ENCODE assay signal across 8 mouse cellular contexts in genomic region chrX:73716709-73717545, GRCm38 (mm10). TPM values are rescaled to one million over a fixed set of nuclear protein-coding genes. Genes with fewer than 3 reads are reported as not detected.
DNase-seq lines count a peak whose midpoint lies in the region; ATAC-seq and TF ChIP-seq lines count a peak whose summit lies in the region.

No protein-coding gene starts in this region.

- H3K27ac ChIP-seq in embryonic facial prominence, embryonic 12.5 days: peak overlapping the region; percentile 79
- peak overlapping the region; percentile 87 for H3K27ac ChIP-seq in heart, embryonic 16.5 days (ENCODE audit: low read length)
- H3K27ac ChIP-seq in limb, embryonic 15.5 days: peak overlapping the region; percentile 90

- H3K4me2 ChIP-seq in embryonic facial prominence, embryonic 12.5 days (replicated peaks): peak overlapping the region; percentile 59
- peak overlapping the region; percentile 76 for H3K4me2 ChIP-seq in heart, embryonic 16.5 days (ENCODE audit: low read depth, low read length)
- peak overlapping the region; percentile 52 for H3K4me2 ChIP-seq in limb, embryonic 15.5 days
- peak overlapping the region; percentile 79 for H3K4me2 ChIP-seq in myocyte (ENCODE audit: low read depth)

- H3K4me1 ChIP-seq in embryonic facial prominence, embryonic 12.5 days: peaks cover 22% of the 10 kb centered on the region
- H3K4me1 ChIP-seq in heart, embryonic 16.5 days (ENCODE audit: control insufficient read depth, insufficient read depth, low read length): peaks cover 29% of the 10 kb centered on the region
- H3K4me1 ChIP-seq in limb, embryonic 15.5 days: peaks cover 28% of the 10 kb centered on the region

- H3K79me2 ChIP-seq in myocyte (ENCODE audit: control insufficient read depth, insufficient read depth): peaks cover 12% of the 10 kb centered on the region

- DNase-seq in heart, adult 8-10 months (ENCODE audit: low spot score): peak; percentile 7
- DNase-seq in heart, adult 11 months: no peak
- peak; percentile 15 for DNase-seq in MN1 (ENCODE audit: low spot score)

- H3K27me3 ChIP-seq in embryonic facial prominence, embryonic 12.5 days: no peaks in the 10 kb centered on the region
- no peaks in the 10 kb centered on the region for H3K27me3 ChIP-seq in heart, embryonic 16.5 days (ENCODE audit: control insufficient read depth, insufficient read depth, low read length)
- H3K27me3 ChIP-seq in limb, embryonic 15.5 days: 0 out of 2 replicates have a peak, but pooled peaks cover 3% of the 10 kb centered on the region
- H3K27me3 ChIP-seq in myocyte (ENCODE audit: control insufficient read depth, insufficient read depth, insufficient read length): no peaks in the 10 kb centered on the region

- H3K36me3 ChIP-seq in embryonic facial prominence, embryonic 12.5 days: no peaks in the 10 kb centered on the region
- H3K36me3 ChIP-seq in heart, embryonic 16.5 days (ENCODE audit: control insufficient read depth, insufficient read depth): peaks cover 10% of the 10 kb centered on the region; the same call in 1 of the 2 replicates
- H3K36me3 ChIP-seq in limb, embryonic 15.5 days: no peaks in the 10 kb centered on the region
- H3K36me3 ChIP-seq in myocyte (ENCODE audit: control insufficient read depth, insufficient read depth): peaks cover 9% of the 10 kb centered on the region

- peak overlapping the region; percentile 52 for H3K4me3 ChIP-seq in embryonic facial prominence, embryonic 12.5 days
- H3K4me3 ChIP-seq in heart, embryonic 16.5 days (ENCODE audit: low read length): peak overlapping the region; percentile 65
- H3K4me3 ChIP-seq in limb, embryonic 15.5 days: peak overlapping the region; percentile 54
- peak overlapping the region; percentile 51 for H3K4me3 ChIP-seq in myocyte

- 36% methylated on average over 30 of the region's 30 CpGs for WGBS in embryonic facial prominence, embryonic 12.5 days
- WGBS in heart, embryonic 16.5 days: 29% methylated on average over 30 of the region's 30 CpGs
- 31% methylated on average over 30 of the region's 30 CpGs for WGBS in limb, embryonic 15.5 days

- peak overlapping the region; percentile 38 for H3K9ac ChIP-seq in embryonic facial prominence, embryonic 12.5 days
- H3K9ac ChIP-seq in heart, embryonic 16.5 days (ENCODE audit: low read length): peak overlapping the region; percentile 77
- 0 out of 2 replicates have a peak overlapping the region, but pooled peaks have one; percentile 10 for H3K9ac ChIP-seq in limb, embryonic 15.5 days

- no peak for TF ChIP-seq POLR2A in myocyte (IDR thresholded peaks at IDR 0.05; ENCODE audit: insufficient read length, low read depth)

- H3K9me3 ChIP-seq in embryonic facial prominence, embryonic 12.5 days: no peaks in the 10 kb centered on the region
- H3K9me3 ChIP-seq in heart, embryonic 16.5 days (replicated peaks; ENCODE audit: control insufficient read depth, low read length): no peaks in the 10 kb centered on the region
- no peaks in the 10 kb centered on the region for H3K9me3 ChIP-seq in limb, embryonic 15.5 days

- H3ac ChIP-seq in myocyte (ENCODE audit: control insufficient read depth, insufficient read length): peak overlapping the region; percentile 45

- ATAC-seq in embryonic facial prominence, embryonic 12.5 days (ENCODE audit: insufficient number of reproducible peaks, insufficient read depth, low FRiP score, low TSS enrichment): peak; percentile 30
- peak; percentile 11; the same call in 1 of the 2 replicates for ATAC-seq in heart, embryonic 16.5 days (replicated peaks; ENCODE audit: extremely low read depth, insufficient read depth, low FRiP score)
- peak; percentile 17 for ATAC-seq in limb, embryonic 15.5 days (ENCODE audit: insufficient number of reproducible peaks, low FRiP score, low TSS enrichment, low read depth)
- no peak for ATAC-seq in monocyte, adult 5-6 weeks (replicated peaks; ENCODE audit: insufficient number of reproducible peaks, low FRiP score, low TSS enrichment, poor library complexity, severe bottlenecking)

TF ChIP-seq in myocyte, 11 proteins besides CTCF, POLR2A, EP300 and RAD21:
- no peak for TF ChIP-seq TCF3 (IDR thresholded peaks at IDR 0.05; ENCODE audit: insufficient read length, low read depth)
- TF ChIP-seq SRF (IDR thresholded peaks at IDR 0.05; ENCODE audit: control insufficient read depth, insufficient read length, low read depth): no peak
- TF ChIP-seq MAX (IDR thresholded peaks at IDR 0.05; ENCODE audit: low read depth): no peak
- no peak for TF ChIP-seq TCF12 (IDR thresholded peaks at IDR 0.05; ENCODE audit: insufficient read depth, poor library complexity, severe bottlenecking)
- TF ChIP-seq MYOD1 (IDR thresholded peaks at IDR 0.05; ENCODE audit: control insufficient read depth in 1 of 3, insufficient read length in 2 of 3, low read depth in 2 of 3): no peak
- no peak for TF ChIP-seq E2F4 (IDR thresholded peaks at IDR 0.05; ENCODE audit: insufficient read depth)
- no peak for TF ChIP-seq USF1 (IDR thresholded peaks at IDR 0.05; ENCODE audit: low read depth)
- TF ChIP-seq REST (IDR thresholded peaks at IDR 0.05; ENCODE audit: insufficient read depth, insufficient read length): no peak

RNA-seq across cellular contexts. Expression of gene Abcd1, which starts 0.5 kb away (rescaled TPM):
- total RNA-seq in heart, adult 8-10 months (2022): 10 to 100 TPM; 26.6 to 29.7 (median 28.2) TPM
- 14.9 and 15.1 TPM in 2 replicates for polyA plus RNA-seq in embryonic facial prominence, embryonic 12.5 days (2016; fragmentation: Nextera tagmentation; extraction: Ambion mirVana)
- 18.0 and 19.4 TPM in 2 replicates for polyA plus RNA-seq in heart, embryonic 16.5 days (2015; fragmentation: Nextera tagmentation; extraction: Ambion mirVana)
- polyA plus RNA-seq in limb, embryonic 15.5 days (2015; fragmentation: Nextera tagmentation; extraction: Ambion mirVana): 15.0 and 18.1 TPM in 2 replicates
- 14.9 TPM for polyA plus RNA-seq in myocyte (2012; fragmentation: generic; extraction: Trizol)
- 23.6 to 41.6 TPM (median 26.6 TPM) in 3 replicates for total RNA-seq in monocyte, adult 5-6 weeks (2017)

RNA-seq across cellular contexts. Expression of gene Bcap31, which starts 1.0 kb away (rescaled TPM):
- total RNA-seq in heart, adult 8-10 months (2022): 10 to 100 TPM; 65.8 to 86.6 (median 78.8) TPM
- polyA plus RNA-seq in embryonic facial prominence, embryonic 12.5 days (2016; fragmentation: Nextera tagmentation; extraction: Ambion mirVana): 164 and 171 TPM in 2 replicates
- 187 and 188 TPM in 2 replicates for polyA plus RNA-seq in heart, embryonic 16.5 days (2015; fragmentation: Nextera tagmentation; extraction: Ambion mirVana)
- polyA plus RNA-seq in limb, embryonic 15.5 days (2015; fragmentation: Nextera tagmentation; extraction: Ambion mirVana): 271 and 276 TPM in 2 replicates
- polyA plus RNA-seq in myocyte (2012; fragmentation: generic; extraction: Trizol): 255 TPM
- 223 to 253 TPM (median 241 TPM) in 3 replicates for total RNA-seq in monocyte, adult 5-6 weeks (2017)

RNA-seq across cellular contexts. Expression of gene Plxnb3, which starts 40.0 kb away (rescaled TPM):
- total RNA-seq in heart, adult 8-10 months (2022): 1 to 10 TPM; 1.6 to 1.9 (median 1.7) TPM
- 0.24 and 0.29 TPM in 2 replicates for polyA plus RNA-seq in embryonic facial prominence, embryonic 12.5 days (2016; fragmentation: Nextera tagmentation; extraction: Ambion mirVana)
- 0.54 and 0.71 TPM in 2 replicates for polyA plus RNA-seq in heart, embryonic 16.5 days (2015; fragmentation: Nextera tagmentation; extraction: Ambion mirVana)
- 0.60 and 0.87 TPM in 2 replicates for polyA plus RNA-seq in limb, embryonic 15.5 days (2015; fragmentation: Nextera tagmentation; extraction: Ambion mirVana)
- polyA plus RNA-seq in myocyte (2012; fragmentation: generic; extraction: Trizol): 0.66 TPM
- total RNA-seq in monocyte, adult 5-6 weeks (2017): 2.7 to 6.1 TPM (median 3.9 TPM) in 3 replicates

RNA-seq across cellular contexts. Expression of gene Slc6a8, which starts 44.0 kb away (rescaled TPM):
- 100 to 1,000 TPM; 157 to 195 (median 180) TPM for total RNA-seq in heart, adult 8-10 months (2022)
- polyA plus RNA-seq in embryonic facial prominence, embryonic 12.5 days (2016; fragmentation: Nextera tagmentation; extraction: Ambion mirVana): 8.3 and 9.0 TPM in 2 replicates
- polyA plus RNA-seq in heart, embryonic 16.5 days (2015; fragmentation: Nextera tagmentation; extraction: Ambion mirVana): 9.2 and 9.9 TPM in 2 replicates
- polyA plus RNA-seq in limb, embryonic 15.5 days (2015; fragmentation: Nextera tagmentation; extraction: Ambion mirVana): 7.2 and 8.3 TPM in 2 replicates
- 56.3 TPM for polyA plus RNA-seq in myocyte (2012; fragmentation: generic; extraction: Trizol)
- 0.49 TPM in 1 of 3 replicates, not detected in the others for total RNA-seq in monocyte, adult 5-6 weeks (2017)

RNA-seq across cellular contexts. Expression of gene Pnck, which starts 57.0 kb away (rescaled TPM):
- total RNA-seq in heart, adult 8-10 months (2022): 1 to 10 TPM; 5.2 to 9.5 (median 8.1) TPM
- 13.1 and 13.5 TPM in 2 replicates for polyA plus RNA-seq in embryonic facial prominence, embryonic 12.5 days (2016; fragmentation: Nextera tagmentation; extraction: Ambion mirVana)
- 9.1 and 11.1 TPM in 2 replicates for polyA plus RNA-seq in heart, embryonic 16.5 days (2015; fragmentation: Nextera tagmentation; extraction: Ambion mirVana)
- 15.6 and 16.2 TPM in 2 replicates for polyA plus RNA-seq in limb, embryonic 15.5 days (2015; fragmentation: Nextera tagmentation; extraction: Ambion mirVana)
- 0.11 TPM for polyA plus RNA-seq in myocyte (2012; fragmentation: generic; extraction: Trizol)
- total RNA-seq in monocyte, adult 5-6 weeks (2017): 0.97 TPM in 1 of 3 replicates, not detected in the others

Comparison
In these comparisons a context has a peak if more than half of its experiments do, and no peak if none do; other contexts are left out.
1. H3K9ac ChIP-seq: peak in every context shown above with its lines; median percentile 77 in heart, embryonic 16.5 days; 38 in embryonic facial prominence, embryonic 12.5 days; 10 in limb, embryonic 15.5 days.